Mouse (Mus musculus) E14TG2a.4 (cell line): ENCODE results near the gene Gm45521.

Experiments
- CTCF ChIP-seq: conservative IDR thresholded peaks from 2 replicates; pipeline ENCODE4 v1.5.1; 2014; ENCODE audit warnings: low read length
- NANOG ChIP-seq: IDR thresholded peaks from 2 replicates; pipeline ENCODE4 v1.6.1; 2014; ENCODE audit warnings: borderline replicate concordance, low read length, mixed read lengths
- POU5F1 ChIP-seq: IDR thresholded peaks from 2 replicates; pipeline ENCODE4 v1.6.1; 2014; ENCODE audit warnings: low read length, borderline replicate concordance

DNA sequence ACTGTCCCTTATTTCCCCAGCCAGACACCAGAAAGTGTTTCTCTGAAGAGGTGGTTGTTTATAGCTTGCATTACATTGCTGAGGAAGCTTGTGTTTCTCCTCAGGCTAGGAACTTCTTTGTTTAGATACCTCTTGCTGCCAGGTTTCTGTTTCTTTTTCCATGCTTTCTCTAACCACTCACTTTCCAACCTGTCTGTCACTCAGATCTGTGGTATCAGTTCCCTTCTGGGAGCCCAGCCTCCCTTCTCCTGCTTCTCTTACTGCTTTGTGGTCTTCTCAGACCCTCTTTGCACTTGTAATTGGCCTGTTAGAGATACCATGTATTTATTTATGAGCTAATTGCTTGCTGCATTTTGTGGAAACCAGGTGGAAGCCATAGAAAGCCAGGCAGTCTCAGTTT lies 33.5 kb upstream of the Gm45521 start:
- TF ChIP-seq CTCF (no peak), POU5F1 (no peak), NANOG (no peak)
